Mouse (Mus musculus) forebrain, embryonic 14.5 days (tissue): ENCODE data around the gene Myo5a. TPM values are rescaled to one million over a fixed set of nuclear protein-coding genes. Genes with fewer than 3 reads are reported as not detected.
A peak's percentile ranks its signal among the peaks of the same experiment; 100 is the strongest.

Source experiments
- ATAC-seq: fragments of 200-750 bp; cut with Nextera tagmentation; 2 replicates; pipeline ENCODE4 v1.8.0; 2017; ENCODE audit warnings: mild to moderate bottlenecking, moderate library complexity
- DNase-seq: peaks from one replicate; pipeline ENCODE4 v3.0.0-alpha.2; 2015; ENCODE audit warnings: low spot score
- H3K27ac ChIP-seq: fragments of 300-500 bp; sonication (generic); 2 replicates; pipeline ENCODE4 v1.5.1; 2014; ENCODE audit warnings: low read depth, mild to moderate bottlenecking, control low read depth, low read length, moderate library complexity
- H3K27me3 ChIP-seq: fragments of 300-500 bp; sonication (generic); replicated peaks from 2 replicates; pipeline ENCODE4 v1.6.1; 2014; ENCODE audit warnings: low read length, control low read depth, mixed read lengths; ENCODE audit not compliant: control insufficient read depth, insufficient read depth
- H3K36me3 ChIP-seq: fragments of 300-500 bp; sonication (generic); 2 replicates; pipeline ENCODE4 v1.6.1; 2014; ENCODE audit warnings: low read length, control low read depth; ENCODE audit not compliant: control insufficient read depth, insufficient read depth
- H3K4me1 ChIP-seq: fragments of 300-500 bp; sonication (generic); 2 replicates; pipeline ENCODE4 v1.6.1; 2014; ENCODE audit warnings: antibody characterized with exemption, low read length, control low read depth; ENCODE audit not compliant: control insufficient read depth, insufficient read depth
- H3K4me2 ChIP-seq: fragments of 300-500 bp; sonication (generic); 2 replicates; pipeline ENCODE4 v1.6.1; 2014; ENCODE audit warnings: mild to moderate bottlenecking, control low read depth, low read length
- H3K4me3 ChIP-seq: fragments of 300-500 bp; sonication (generic); 2 replicates; pipeline ENCODE4 v1.5.1; 2014; ENCODE audit warnings: low read depth, low read length, control low read depth
- H3K9ac ChIP-seq: fragments of 300-500 bp; sonication (generic); 2 replicates; pipeline ENCODE4 v1.6.1; 2014; ENCODE audit warnings: mild to moderate bottlenecking, low read length, control low read depth, moderate library complexity
- H3K9me3 ChIP-seq: fragments of 300-500 bp; sonication (generic); replicated peaks from 2 replicates; pipeline ENCODE4 v1.6.1; 2016; ENCODE audit warnings: low read length, control low read depth, mixed read lengths; ENCODE audit not compliant: control insufficient read depth
- WGBS: fragments of 180-500 bp; shearing (Covaris S2); extraction: QIAGEN DNeasy Blood & Tissue Kit; methylation state at CpG from one replicate; pipeline ENCODE4 v1.1.7; 2014; 5-methylcytosine and 5-hydroxymethylcytosine counted together
- polyA plus RNA-seq: library from polyadenylated mRNA; unstranded; fragments of >200 nt; fragmentation: Nextera tagmentation; extraction: Ambion mirVana; gene quantifications from 2 replicates; pipeline ENCODE4 v1.2.1, GENCODE M21; 2014

Gene Myo5a
- polyA plus RNA-seq, 1 experiment from 2014 or later = 23.9 TPM

DNA sequence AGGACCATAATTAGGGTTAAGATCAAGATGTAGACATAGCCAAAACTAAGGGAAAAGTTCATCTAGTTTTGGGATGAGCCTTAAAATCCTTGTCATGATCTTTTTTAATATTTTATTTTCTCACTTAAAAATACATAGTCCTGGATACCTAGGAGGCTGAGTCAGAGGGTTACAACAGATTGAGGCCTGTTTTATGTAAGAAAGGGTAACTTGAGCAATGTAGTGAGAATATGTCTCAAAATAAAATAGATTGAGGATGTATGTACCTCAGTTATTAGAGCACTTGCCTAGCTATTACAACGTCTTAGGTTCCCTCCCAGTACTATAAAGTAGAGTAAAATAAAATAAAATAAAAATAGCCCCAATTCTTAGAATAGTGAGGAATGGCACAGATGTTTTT lies 21.3 kb downstream of the Myo5a start:
- no peak overlapping the region for H3K9ac ChIP-seq
- no peak overlapping the region for H3K4me2 ChIP-seq
- no peaks in the 10 kb centered on the region for H3K9me3 ChIP-seq
- no peak for DNase-seq
- no peak overlapping the region for H3K4me3 ChIP-seq
- ATAC-seq = no peak
- H3K27ac ChIP-seq = no peak overlapping the region
- no peaks in the 10 kb centered on the region for H3K27me3 ChIP-seq
- WGBS = 91% methylated on average over 1 of the region's 1 CpGs
- H3K36me3 ChIP-seq = no peaks in the 10 kb centered on the region
- no peaks in the 10 kb centered on the region for H3K4me1 ChIP-seq

- H3K9me3 ChIP-seq = no peaks in the 10 kb centered on the region
- WGBS = 84% methylated on average over 3 of the region's 3 CpGs
- ATAC-seq = no peak
Measured at GRCm38 (mm10) chr9:75094762-75095161, 23.9 kb downstream of the Myo5a start.

GRCm38 (mm10) chr9:75098937-75099336 lies 28.1 kb downstream of the Myo5a start:
- DNase-seq = no peak
- no peaks in the 10 kb centered on the region for H3K27me3 ChIP-seq
- no peaks in the 10 kb centered on the region for H3K4me1 ChIP-seq
- no peak overlapping the region for H3K9ac ChIP-seq
- no peak overlapping the region for H3K4me2 ChIP-seq
- H3K27ac ChIP-seq = no peak overlapping the region
- ATAC-seq = no peak
- WGBS = 94% methylated on average over 9 of the region's 9 CpGs
- H3K9me3 ChIP-seq = no peaks in the 10 kb centered on the region
- H3K4me3 ChIP-seq = no peak overlapping the region
- no peaks in the 10 kb centered on the region for H3K36me3 ChIP-seq

More at GRCm38 (mm10) chr9:75094762-75095161, 23.9 kb downstream of the Myo5a start:
- DNase-seq = no peak
- no peak overlapping the region for H3K27ac ChIP-seq
- H3K4me3 ChIP-seq = no peak overlapping the region
- H3K9ac ChIP-seq = no peak overlapping the region
- no peak overlapping the region for H3K4me2 ChIP-seq
- no peaks in the 10 kb centered on the region for H3K27me3 ChIP-seq
- H3K36me3 ChIP-seq = no peaks in the 10 kb centered on the region
- H3K4me1 ChIP-seq = no peaks in the 10 kb centered on the region

- no peak for ATAC-seq
Measured at GRCm38 (mm10) chr9:75100157-75100781, 29.5 kb downstream of the Myo5a start.

GRCm38 (mm10) chr9:75102131-75102530 lies 31.3 kb downstream of the Myo5a start:
- no peak overlapping the region for H3K27ac ChIP-seq
- no peaks in the 10 kb centered on the region for H3K36me3 ChIP-seq
- no peak overlapping the region for H3K9ac ChIP-seq
- H3K4me3 ChIP-seq = no peak overlapping the region
- H3K4me2 ChIP-seq = no peak overlapping the region
- DNase-seq = no peak
- no peaks in the 10 kb centered on the region for H3K27me3 ChIP-seq
- no peak for ATAC-seq
- no peaks in the 10 kb centered on the region for H3K9me3 ChIP-seq
- H3K4me1 ChIP-seq = no peaks in the 10 kb centered on the region

More at GRCm38 (mm10) chr9:75100157-75100781, 29.5 kb downstream of the Myo5a start:
- H3K36me3 ChIP-seq = no peaks in the 10 kb centered on the region
- 88% methylated on average over 8 of the region's 8 CpGs for WGBS
- H3K4me3 ChIP-seq = no peak overlapping the region
- H3K4me1 ChIP-seq = no peaks in the 10 kb centered on the region
- H3K27me3 ChIP-seq = no peaks in the 10 kb centered on the region
- H3K4me2 ChIP-seq = no peak overlapping the region
- H3K9ac ChIP-seq = no peak overlapping the region
- peak; percentile 2 for DNase-seq
- no peaks in the 10 kb centered on the region for H3K9me3 ChIP-seq
- H3K27ac ChIP-seq = no peak overlapping the region

GRCm38 (mm10) chr9:75116571-75117177 lies 45.9 kb downstream of the Myo5a start:
- Histone ChIP-seq H3K9ac (no peak overlapping the region), H3K4me1 (no peaks in the 10 kb centered on the region), H3K9me3 (no peaks in the 10 kb centered on the region), H3K4me3 (no peak overlapping the region), H3K36me3 (peaks cover 28% of the 10 kb centered on the region), H3K4me2 (no peak overlapping the region), H3K27me3 (no peaks in the 10 kb centered on the region), H3K27ac (no peak overlapping the region)
- no peak for ATAC-seq
- no peak for DNase-seq
- 79% methylated on average over 2 of the region's 2 CpGs for WGBS

- Histone ChIP-seq H3K9me3 (no peaks in the 10 kb centered on the region), H3K27me3 (no peaks in the 10 kb centered on the region), H3K4me3 (no peak overlapping the region), H3K4me2 (no peak overlapping the region), H3K9ac (no peak overlapping the region), H3K4me1 (no peaks in the 10 kb centered on the region), H3K36me3 (peaks cover 40% of the 10 kb centered on the region), H3K27ac (no peak overlapping the region)
- no peak for DNase-seq
- ATAC-seq = no peak
- 87% methylated on average over 3 of the region's 3 CpGs for WGBS
Measured at GRCm38 (mm10) chr9:75121126-75121525, 50.3 kb downstream of the Myo5a start.

DNA sequence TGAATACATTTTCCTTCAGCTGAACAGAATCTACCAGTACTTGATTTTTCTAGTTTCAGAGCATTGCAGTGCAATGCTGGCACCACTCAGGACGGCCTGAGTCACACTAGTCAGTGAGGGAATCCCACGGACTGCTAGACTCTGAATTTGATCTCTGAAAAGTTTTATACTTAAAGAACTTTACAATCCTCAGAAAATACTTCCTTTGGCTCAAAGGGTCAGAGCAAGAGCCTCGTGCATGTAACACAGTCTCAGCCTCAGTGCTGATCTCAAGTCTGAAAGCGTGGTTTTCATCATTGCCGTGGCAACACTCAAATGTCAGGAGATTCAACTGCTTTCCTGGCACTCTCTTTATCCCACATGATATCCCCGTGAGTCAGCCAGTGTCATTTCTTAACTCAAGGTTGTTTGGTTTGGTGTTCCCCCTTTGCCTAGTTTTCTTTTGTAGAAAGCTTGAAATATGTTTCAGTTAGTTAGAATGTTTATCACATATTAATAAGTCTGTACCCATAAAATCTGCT lies 53.4 kb downstream of the Myo5a start:
- Histone ChIP-seq H3K9me3 (no peaks in the 10 kb centered on the region), H3K36me3 (peaks cover 47% of the 10 kb centered on the region), H3K27me3 (no peaks in the 10 kb centered on the region), H3K4me2 (no peak overlapping the region), H3K4me3 (no peak overlapping the region), H3K4me1 (no peaks in the 10 kb centered on the region), H3K27ac (no peak overlapping the region), H3K9ac (no peak overlapping the region)
- WGBS = 65% methylated on average over 6 of the region's 6 CpGs
- ATAC-seq = no peak
- peak; percentile 13 for DNase-seq

DNA sequence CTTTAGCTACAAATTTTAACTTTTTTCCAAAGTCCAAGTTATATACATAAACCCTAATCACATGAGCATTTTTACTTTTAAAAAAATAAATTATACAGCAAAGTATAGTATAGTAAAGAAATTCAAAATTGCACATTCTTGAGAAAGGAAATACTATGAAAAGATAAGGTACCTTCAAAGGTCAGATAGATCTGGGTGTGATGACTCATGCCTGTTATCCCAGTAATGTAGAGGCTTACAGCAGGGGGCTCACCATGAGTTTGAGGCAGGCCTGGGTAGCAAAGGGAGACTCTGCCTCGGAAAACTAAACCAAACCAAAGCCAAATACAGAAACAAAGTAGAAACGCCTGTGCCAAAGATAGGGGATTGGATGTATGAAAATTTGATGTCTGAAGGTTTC lies 59.7 kb downstream of the Myo5a start:
- 84% methylated on average over 2 of the region's 2 CpGs for WGBS
- DNase-seq = no peak
- H3K4me1 ChIP-seq = no peaks in the 10 kb centered on the region
- H3K4me2 ChIP-seq = no peak overlapping the region
- H3K27me3 ChIP-seq = no peaks in the 10 kb centered on the region
- H3K9me3 ChIP-seq = no peaks in the 10 kb centered on the region
- H3K27ac ChIP-seq = no peak overlapping the region
- H3K4me3 ChIP-seq = no peak overlapping the region
- H3K36me3 ChIP-seq = peaks cover 43% of the 10 kb centered on the region
- no peak overlapping the region for H3K9ac ChIP-seq
- ATAC-seq = no peak
